Mouse (Mus musculus) testis, adult 2 months (tissue): ENCODE results near the gene Taar9. TPM values are rescaled to one million over a fixed set of nuclear protein-coding genes. Genes with fewer than 3 reads are reported as not detected.
"Not testable (repeated sequence)": the region's sequence is repeated elsewhere in the genome, so short reads cannot be mapped to it uniquely, and the experiment has no call there.

ENCODE experiments used
- H3K27ac ChIP-seq: fragments of 200-500 bp; 2 replicates; pipeline ENCODE4 v1.5.1; 2012; ENCODE audit warnings: low read depth, low read length; ENCODE audit not compliant: control insufficient read depth, insufficient read depth
- H3K27me3 ChIP-seq: fragments of 200-500 bp; 2 replicates; pipeline ENCODE4 v1.6.1; 2012; ENCODE audit warnings: mild to moderate bottlenecking, low read length, moderate library complexity; ENCODE audit not compliant: control insufficient read depth, insufficient read depth
- H3K36me3 ChIP-seq: fragments of 200-500 bp; 2 replicates; pipeline ENCODE4 v1.6.1; 2012; ENCODE audit warnings: mild to moderate bottlenecking, low read length; ENCODE audit not compliant: control insufficient read depth, insufficient read depth
- H3K4me1 ChIP-seq: fragments of 200-500 bp; 2 replicates; pipeline ENCODE4 v1.6.1; 2012; ENCODE audit warnings: low read length; ENCODE audit not compliant: control insufficient read depth, insufficient read depth
- H3K4me3 ChIP-seq: fragments of 200-500 bp; 2 replicates; pipeline ENCODE4 v1.5.1; 2012; ENCODE audit warnings: low read depth, mild to moderate bottlenecking, low read length, moderate library complexity, mixed read lengths; ENCODE audit not compliant: control insufficient read depth
- CTCF ChIP-seq: fragments of 200-500 bp; IDR thresholded peaks from 2 replicates; pipeline ENCODE4 v1.5.1; 2012; ENCODE audit warnings: low read depth, mild to moderate bottlenecking, inconsistent platforms, low read length, moderate library complexity; ENCODE audit not compliant: control insufficient read depth, insufficient read depth, insufficient replicate concordance
- POLR2A ChIP-seq: fragments of 200-500 bp; IDR thresholded peaks from 2 replicates; pipeline ENCODE4 v1.6.1; 2012; ENCODE audit warnings: low read depth, mild to moderate bottlenecking, inconsistent platforms, low read length, moderate library complexity; ENCODE audit not compliant: control insufficient read depth
- polyA plus RNA-seq: library from polyadenylated mRNA; depleted of rRNA; stranded (reverse); fragments of >200 nt; gene quantifications from 2 replicates; pipeline ENCODE4 v1.2.3, GENCODE M21; 2012; rRNA removed

Taar9 gene
- polyA plus RNA-seq, 1 experiment = not detected

DNA sequence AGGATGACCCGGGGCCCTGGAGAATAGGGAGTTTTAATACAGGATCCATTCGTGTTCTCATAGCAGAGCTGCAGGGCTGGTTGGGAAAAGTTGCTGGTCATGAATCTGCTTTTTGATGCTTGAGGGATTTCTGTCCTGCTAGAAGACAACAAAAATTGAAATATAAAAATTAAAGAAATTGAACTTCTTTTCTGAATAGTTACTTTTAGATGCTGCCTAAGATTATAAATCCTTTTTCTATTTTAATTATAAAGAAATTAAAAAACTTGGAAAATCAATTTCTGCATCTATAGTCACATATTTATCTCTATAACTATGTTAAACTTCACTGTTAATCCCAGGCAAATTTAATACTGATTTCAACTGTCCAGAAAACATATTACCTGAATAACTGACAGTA lies 17.1 kb downstream of the Taar9 start, which contains the start of gene Taar8b:
Gene Taar8b (minus strand): TSS at position 101 of the 400 bp plus-strand sequence.
- Histone ChIP-seq H3K4me3 (no peak within 1 kb of the TSS), H3K27me3 (no peaks in the 10 kb centered on the region), H3K36me3 (no peaks in the 10 kb centered on the region), H3K4me1 (no peaks in the 10 kb centered on the region), H3K27ac (no peak within 1 kb of the TSS)
- TF ChIP-seq POLR2A = no peak
- TF ChIP-seq CTCF = no peak

DNA sequence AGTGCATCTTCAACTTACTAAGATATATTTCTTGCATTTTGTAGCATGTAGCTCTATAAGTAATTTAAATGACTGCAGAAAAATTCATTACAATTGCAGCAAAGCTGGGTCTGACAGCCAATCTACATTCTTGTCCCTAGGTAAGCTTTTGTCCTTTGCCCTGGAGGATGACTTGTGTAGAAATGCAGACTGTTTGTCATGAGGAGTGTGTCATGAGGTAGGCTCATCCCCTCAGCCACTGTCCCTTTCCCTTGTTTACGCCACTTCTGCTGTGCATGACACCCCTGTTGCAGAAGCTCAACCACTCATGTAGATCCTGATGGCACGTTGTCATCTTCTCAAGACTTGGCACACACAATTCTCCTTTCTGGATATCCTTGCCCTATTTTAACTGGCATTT lies 22.2 kb downstream of the Taar9 start:
- H3K27ac ChIP-seq = no peak overlapping the region
- H3K4me3 ChIP-seq = no peak overlapping the region
- TF ChIP-seq POLR2A (no peak), CTCF (no peak)
- H3K4me1 ChIP-seq = no peaks in the 10 kb centered on the region
- H3K27me3 ChIP-seq = no peaks in the 10 kb centered on the region
- H3K36me3 ChIP-seq = no peaks in the 10 kb centered on the region

DNA sequence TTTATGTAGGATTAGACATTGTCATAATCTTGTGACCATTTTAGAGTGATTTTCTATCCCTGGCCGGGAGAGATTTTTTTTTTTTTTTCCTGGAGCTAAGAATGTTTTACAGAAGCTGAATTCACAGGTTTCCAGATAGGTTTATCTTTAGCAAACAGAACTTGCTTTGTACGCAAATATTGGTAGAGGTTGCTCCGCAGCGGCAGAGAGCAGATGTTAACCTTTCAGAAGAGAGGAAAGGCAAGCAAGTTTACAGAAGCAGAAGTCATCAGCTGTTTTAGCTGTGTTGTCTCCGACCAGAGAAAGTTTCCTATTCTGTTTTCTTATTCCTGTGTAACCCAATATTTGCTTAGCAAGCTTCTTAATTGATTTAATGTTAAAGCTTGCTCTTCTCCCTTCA lies 22.8 kb downstream of the Taar9 start:
- no peak for TF ChIP-seq POLR2A
- TF ChIP-seq CTCF = no peak
- Histone ChIP-seq H3K36me3 (no peaks in the 10 kb centered on the region), H3K27me3 (no peaks in the 10 kb centered on the region), H3K27ac (no peak overlapping the region), H3K4me1 (no peaks in the 10 kb centered on the region), H3K4me3 (no peak overlapping the region)

DNA sequence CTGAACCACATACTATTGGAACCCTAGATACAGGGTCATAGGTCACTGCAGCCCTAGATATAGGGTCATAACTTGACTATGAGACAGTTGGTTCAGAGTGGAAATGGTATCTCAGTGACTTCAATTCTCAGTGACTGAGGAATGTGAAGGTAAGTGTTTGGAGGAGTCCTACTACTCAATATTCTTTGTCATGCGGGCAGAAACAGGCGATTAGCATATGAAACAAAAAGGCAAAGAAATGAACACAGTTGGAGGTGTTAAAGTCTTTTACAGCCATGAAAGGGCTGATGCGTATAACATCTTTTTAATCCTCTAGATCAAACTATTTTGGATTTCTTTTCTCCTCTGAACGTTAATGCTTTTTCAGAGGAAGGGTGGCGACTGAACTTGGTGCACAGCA lies 23.4 kb downstream of the Taar9 start:
- no peaks in the 10 kb centered on the region for H3K27me3 ChIP-seq
- H3K4me3 ChIP-seq = no peak overlapping the region
- no peak for TF ChIP-seq CTCF
- TF ChIP-seq POLR2A = no peak
- no peak overlapping the region for H3K27ac ChIP-seq
- no peaks in the 10 kb centered on the region for H3K4me1 ChIP-seq
- H3K36me3 ChIP-seq = no peaks in the 10 kb centered on the region

DNA sequence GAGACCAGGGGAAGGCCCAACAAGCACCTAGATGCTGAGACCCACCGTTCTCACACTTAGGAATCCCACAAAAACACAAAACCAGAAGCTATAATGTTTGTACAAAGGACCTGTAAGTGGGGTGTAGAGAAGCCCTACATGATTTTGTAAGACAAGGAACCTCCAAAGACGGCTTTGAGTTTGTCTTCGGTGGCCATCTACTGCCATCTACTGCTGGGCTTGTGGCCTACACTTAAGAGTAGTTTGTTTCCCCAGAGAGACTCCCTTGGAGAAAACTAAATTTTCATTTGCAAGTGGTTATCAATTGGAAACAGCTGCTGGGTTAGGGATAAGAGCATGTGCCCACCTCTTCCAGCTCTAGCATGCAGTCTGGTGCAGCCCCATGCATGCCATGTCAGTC lies 29.2 kb downstream of the Taar9 start:
- TF ChIP-seq CTCF = no peak
- no peak for TF ChIP-seq POLR2A
- no peaks in the 10 kb centered on the region for H3K4me1 ChIP-seq
- H3K36me3 ChIP-seq = no peaks in the 10 kb centered on the region
- H3K4me3 ChIP-seq = no peak overlapping the region
- no peak overlapping the region for H3K27ac ChIP-seq
- no peaks in the 10 kb centered on the region for H3K27me3 ChIP-seq

DNA sequence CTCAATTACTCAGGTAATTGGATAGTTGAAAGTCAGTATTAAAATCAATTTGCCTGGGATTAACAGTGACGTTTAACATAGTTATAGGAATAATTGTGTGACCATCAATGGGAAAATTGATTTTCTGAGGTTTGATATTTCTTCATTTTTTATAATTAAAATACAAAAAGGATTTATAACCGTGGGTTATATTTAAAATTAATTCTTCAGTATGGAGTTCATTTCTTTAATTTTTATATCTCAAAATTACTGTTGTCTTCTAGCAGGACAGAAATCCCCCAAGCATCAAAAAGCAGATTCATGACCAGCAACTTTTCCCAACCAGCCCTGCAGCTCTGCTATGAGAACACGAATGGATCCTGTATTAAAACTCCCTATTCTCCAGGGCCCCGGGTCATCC lies 33.1 kb downstream of the Taar9 start, which contains the start of gene Taar8a:
Gene Taar8a (plus strand): TSS at position 301 of the 400 bp plus-strand sequence.
- H3K27me3 ChIP-seq, H3K4me1 ChIP-seq, H3K4me3 ChIP-seq, H3K27ac ChIP-seq, H3K36me3 ChIP-seq: not testable (repeated sequence)

DNA sequence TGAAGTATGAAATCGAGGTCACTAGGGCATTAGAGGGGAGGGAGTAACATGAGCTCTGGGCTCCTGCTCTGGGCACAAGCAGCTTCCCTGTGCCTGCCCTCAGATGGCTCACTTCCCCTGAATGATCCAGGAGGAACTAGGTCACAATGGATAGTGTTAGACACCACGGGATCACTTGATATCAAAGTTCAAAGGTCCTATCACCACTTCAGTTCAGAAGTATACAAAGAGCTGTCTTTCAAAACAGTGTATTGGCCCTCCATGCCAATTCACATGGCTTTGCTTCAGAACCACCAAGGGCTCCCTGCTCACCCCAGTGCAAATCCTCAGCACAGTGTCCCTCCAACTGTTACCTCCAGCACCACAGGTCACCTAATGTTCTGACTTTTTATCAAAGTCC lies 34.6 kb downstream of the Taar9 start:
- not testable (repeated sequence) for H3K4me1 ChIP-seq, H3K36me3 ChIP-seq, H3K27me3 ChIP-seq, H3K4me3 ChIP-seq, H3K27ac ChIP-seq

DNA sequence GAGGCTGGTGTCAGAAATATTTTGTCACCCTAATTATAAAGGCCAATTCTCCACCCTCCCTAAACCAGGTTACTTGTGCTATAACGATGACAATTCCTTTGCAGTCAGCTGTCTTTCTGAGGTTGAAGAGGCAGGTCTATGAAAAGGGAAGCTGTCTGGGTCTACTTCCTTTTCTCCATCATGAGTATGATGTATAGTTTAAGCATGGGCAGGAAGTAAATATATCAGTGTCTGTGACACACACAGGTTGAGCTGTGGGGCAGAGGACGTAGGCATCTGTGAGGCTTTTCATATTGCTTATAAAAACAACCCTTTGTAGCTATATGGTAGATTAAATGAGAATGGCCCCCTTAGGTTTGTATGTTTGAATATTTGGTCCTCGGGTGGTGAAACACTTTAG lies 50.3 kb downstream of the Taar9 start:
- no peak overlapping the region for H3K4me3 ChIP-seq
- no peaks in the 10 kb centered on the region for H3K36me3 ChIP-seq
- H3K27me3 ChIP-seq = no peaks in the 10 kb centered on the region
- no peaks in the 10 kb centered on the region for H3K4me1 ChIP-seq
- TF ChIP-seq POLR2A (no peak), CTCF (no peak)
- no peak overlapping the region for H3K27ac ChIP-seq

Other genes with a start within 250 kb of the Taar9 start
- 0.22 and 1.1 TPM in 2 replicates for gene Vnn1, start 214.8 kb downstream of the Taar9 start, polyA plus RNA-seq
- gene Taar1, start 189.2 kb downstream of the Taar9 start, polyA plus RNA-seq = not detected in 2 replicates
- gene Taar2, start 171.0 kb downstream of the Taar9 start, polyA plus RNA-seq = not detected in 2 replicates
- not detected in 2 replicates for gene Taar3, start 160.0 kb downstream of the Taar9 start, polyA plus RNA-seq
- gene Taar4, start 149.0 kb downstream of the Taar9 start, polyA plus RNA-seq = not detected in 2 replicates
- not detected in 2 replicates for gene Taar5, start 138.8 kb downstream of the Taar9 start, polyA plus RNA-seq
- gene Taar6, start 123.9 kb downstream of the Taar9 start, polyA plus RNA-seq = not detected in 2 replicates
- gene Taar7a, start 116.1 kb downstream of the Taar9 start, polyA plus RNA-seq = not detected in 2 replicates
- gene Taar7b, start 109.6 kb downstream of the Taar9 start, polyA plus RNA-seq = not detected in 2 replicates
- gene Taar7d, start 82.3 kb downstream of the Taar9 start, polyA plus RNA-seq = not detected in 2 replicates
- not detected in 2 replicates for gene Taar7e, start 71.9 kb downstream of the Taar9 start, polyA plus RNA-seq
- gene Taar7f, start 60.0 kb downstream of the Taar9 start, polyA plus RNA-seq = not detected in 2 replicates
- gene Taar8a, start 33.0 kb downstream of the Taar9 start, polyA plus RNA-seq = not detected in 2 replicates
- not detected in 2 replicates for gene Taar8b, start 17.2 kb downstream of the Taar9 start, polyA plus RNA-seq
- gene Taar8c, start 7.6 kb downstream of the Taar9 start, polyA plus RNA-seq = not detected in 2 replicates
- 9.8 and 14.9 TPM in 2 replicates for gene Stx7, start 39.8 kb upstream of the Taar9 start, polyA plus RNA-seq
- gene Moxd1, start 114.0 kb upstream of the Taar9 start, polyA plus RNA-seq = 0.61 and 0.71 TPM in 2 replicates